Mouse (Mus musculus): ENCODE results near the gene Gm21497. TPM values are rescaled to one million over a fixed set of nuclear protein-coding genes. Genes with fewer than 3 reads are reported as not detected.
"Not testable (repeated sequence)": the region's sequence is repeated elsewhere in the genome, so short reads cannot be mapped to it uniquely, and the experiment has no call there.

The Gm21497 gene
- not detected for total RNA-seq (2021)

DNA sequence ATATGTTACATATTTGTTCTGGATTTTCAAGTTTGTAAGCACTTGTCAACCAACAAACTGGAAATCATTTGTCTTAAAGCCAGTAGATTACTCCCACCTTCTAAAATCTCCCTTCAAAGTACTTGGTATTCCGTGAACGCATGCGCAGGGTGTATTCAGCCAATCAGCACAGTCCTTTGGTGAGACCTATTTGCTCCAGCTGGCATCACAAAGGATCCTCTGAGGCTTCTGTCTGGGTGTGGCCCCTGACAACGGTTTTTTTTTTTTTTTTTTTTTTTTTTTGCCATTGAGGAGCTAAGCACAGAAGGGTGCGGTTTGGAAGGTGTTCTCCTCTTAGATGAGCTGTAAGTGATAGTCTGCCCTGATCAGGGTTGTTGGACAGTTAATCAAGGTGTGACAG, at the start of gene Gm21497:
TSS of gene Gm21497 (plus strand) at position 301 of the 400 bp plus-strand sequence.
- intact Hi-C loops (cut with DNase I); DNase-seq: not testable (repeated sequence)

Data from heart, postnatal 36 days (tissue).